8 mouse cellular contexts compared by ENCODE assay signal in genomic region chr2:156197129-156197911, GRCm38 (mm10). TPM values are rescaled to one million over a fixed set of nuclear protein-coding genes. Genes with fewer than 3 reads are reported as not detected.
DNase-seq lines count a peak whose midpoint lies in the region; ATAC-seq and TF ChIP-seq lines count a peak whose summit lies in the region.

No protein-coding gene starts in this region.

- peaks cover 10% of the 10 kb centered on the region for H3K4me1 ChIP-seq in lung, adult 2 months (ENCODE audit: control insufficient read depth, insufficient read depth, low read length)
- H3K4me1 ChIP-seq in embryonic facial prominence, embryonic 15.5 days = peaks cover 36% of the 10 kb centered on the region
- H3K4me1 ChIP-seq in limb, embryonic 10.5 days = peaks cover 40% of the 10 kb centered on the region
- H3K4me1 ChIP-seq in olfactory bulb, adult 2 months (ENCODE audit: control insufficient read depth, insufficient read depth, low read length) = peaks cover 3% of the 10 kb centered on the region

- TF ChIP-seq POLR2A in lung, adult 2 months (IDR thresholded peaks at IDR 0.05; ENCODE audit: borderline replicate concordance, extremely low read depth, low read depth, low read length) = no peak
- TF ChIP-seq POLR2A in olfactory bulb, adult 2 months (IDR thresholded peaks at IDR 0.05; ENCODE audit: insufficient read depth, low read depth, low read length) = no peak

- ATAC-seq in embryonic facial prominence, embryonic 15.5 days (ENCODE audit: insufficient number of reproducible peaks, low FRiP score, low TSS enrichment, low read depth) = no peak; the same call in 1 of the 2 replicates

- intact Hi-C loops in gastrocnemius, postnatal 36 days (cut with DNase I) = loop anchor here (5.0 kb wide), 1 partner anchor 80 kb away; no protein-coding TSS in a partner anchor

- no peak for DNase-seq in lung, adult 2 months
- DNase-seq in lung, postnatal 4 days = no peak
- no peak for DNase-seq in limb, embryonic 10.5 days (ENCODE audit: low spot score)
- no peak for DNase-seq in gastrocnemius, postnatal 36 days
- no peak for DNase-seq in ovary, postnatal 10 days (ENCODE audit: low spot score)
- DNase-seq in spleen, postnatal 36 days (ENCODE audit: low spot score in 2 of 2) = no peak

- peak overlapping the region; percentile 97 for H3K27ac ChIP-seq in embryonic facial prominence, embryonic 15.5 days (replicated peaks)
- peak overlapping the region; percentile 98 for H3K27ac ChIP-seq in limb, embryonic 10.5 days
- no peak overlapping the region; the same call in 1 of the 2 replicates for H3K27ac ChIP-seq in olfactory bulb, adult 2 months (ENCODE audit: insufficient read depth, low read depth, low read length)

- H3K4me3 ChIP-seq in lung, adult 2 months (replicated peaks; ENCODE audit: extremely low read depth, low read depth, low read length) = peak overlapping the region; percentile 97
- H3K4me3 ChIP-seq in embryonic facial prominence, embryonic 15.5 days (replicated peaks) = peak overlapping the region; percentile 83
- peak overlapping the region; percentile 84 for H3K4me3 ChIP-seq in limb, embryonic 10.5 days
- H3K4me3 ChIP-seq in olfactory bulb, adult 2 months (ENCODE audit: insufficient read depth, low read depth, low read length) = peak overlapping the region; percentile 97

- TF ChIP-seq CTCF in lung, adult 2 months (IDR thresholded peaks at IDR 0.05; ENCODE audit: insufficient read depth, low read length) = no peak
- no peak for TF ChIP-seq CTCF in olfactory bulb, adult 2 months (IDR thresholded peaks at IDR 0.05; ENCODE audit: insufficient read depth, low read depth, low read length)

- WGBS in lung, adult 2 months = 5% methylated on average over 17 of the region's 17 CpGs
- 4% methylated on average over 17 of the region's 17 CpGs for WGBS in embryonic facial prominence, embryonic 15.5 days
- WGBS in limb, embryonic 10.5 days = 6% methylated on average over 17 of the region's 17 CpGs
- 2% methylated on average over 17 of the region's 17 CpGs for WGBS in olfactory bulb, adult 2 months

- peak overlapping the region; percentile 57 for H3K4me2 ChIP-seq in embryonic facial prominence, embryonic 15.5 days (replicated peaks)

- no peaks in the 10 kb centered on the region for H3K27me3 ChIP-seq in embryonic facial prominence, embryonic 15.5 days
- no peaks in the 10 kb centered on the region for H3K27me3 ChIP-seq in limb, embryonic 10.5 days (ENCODE audit: low read depth, poor library complexity, severe bottlenecking)

- no peaks in the 10 kb centered on the region for H3K9me3 ChIP-seq in embryonic facial prominence, embryonic 15.5 days (replicated peaks)
- H3K9me3 ChIP-seq in limb, embryonic 10.5 days (replicated peaks) = no peaks in the 10 kb centered on the region

- peak overlapping the region; percentile 76 for H3K9ac ChIP-seq in embryonic facial prominence, embryonic 15.5 days

- H3K36me3 ChIP-seq in embryonic facial prominence, embryonic 15.5 days = 0 out of 2 replicates have a peak, but pooled peaks cover 5% of the 10 kb centered on the region
- H3K36me3 ChIP-seq in limb, embryonic 10.5 days = peaks cover 24% of the 10 kb centered on the region

RNA-seq across cellular contexts. Expression of gene Phf20, which starts 1.1 kb away (rescaled TPM):
- polyA plus RNA-seq in lung, adult 2 months (2012; rRNA removed) = 15.8 and 19.9 TPM in 2 replicates
- polyA plus RNA-seq in embryonic facial prominence, embryonic 15.5 days (2015; fragmentation: Nextera tagmentation; extraction: Ambion mirVana) = 72.1 and 85.8 TPM in 2 replicates
- 68.1 and 75.5 TPM in 2 replicates for polyA plus RNA-seq in limb, embryonic 10.5 days (2016; fragmentation: Nextera tagmentation; extraction: Ambion mirVana)
- 586 TPM in 1 of 2 replicates, not detected in the other for polyA plus RNA-seq in olfactory bulb, adult 2 months (2012; ENCODE audit: insufficient read depth, insufficient read length, low replicate concordance, missing spikeins)
- total RNA-seq in gastrocnemius, postnatal 36 days (2021) = 10 to 100 TPM; 22.4 to 22.8 TPM

RNA-seq across cellular contexts. Expression of gene Rbm39, which starts 17.3 kb away (rescaled TPM):
- polyA plus RNA-seq in lung, adult 2 months (2012; rRNA removed) = 65.2 and 81.0 TPM in 2 replicates
- 643 and 665 TPM in 2 replicates for polyA plus RNA-seq in embryonic facial prominence, embryonic 15.5 days (2015; fragmentation: Nextera tagmentation; extraction: Ambion mirVana)
- polyA plus RNA-seq in limb, embryonic 10.5 days (2016; fragmentation: Nextera tagmentation; extraction: Ambion mirVana) = 469 and 559 TPM in 2 replicates
- 643 TPM in 1 of 2 replicates, not detected in the other for polyA plus RNA-seq in olfactory bulb, adult 2 months (2012; ENCODE audit: insufficient read depth, insufficient read length, low replicate concordance, missing spikeins)
- 100 to 1,000 TPM in 1 of 2 experiments, 10 to 100 TPM in 1; 88.5 to 107 TPM for total RNA-seq in gastrocnemius, postnatal 36 days (2021)

RNA-seq across cellular contexts. Expression of gene Nfs1, which starts 53.3 kb away (rescaled TPM):
- polyA plus RNA-seq in lung, adult 2 months (2012; rRNA removed) = 40.6 and 42.8 TPM in 2 replicates
- polyA plus RNA-seq in embryonic facial prominence, embryonic 15.5 days (2015; fragmentation: Nextera tagmentation; extraction: Ambion mirVana) = 42.0 and 44.1 TPM in 2 replicates
- 38.2 and 43.2 TPM in 2 replicates for polyA plus RNA-seq in limb, embryonic 10.5 days (2016; fragmentation: Nextera tagmentation; extraction: Ambion mirVana)
- polyA plus RNA-seq in olfactory bulb, adult 2 months (2012; ENCODE audit: insufficient read depth, insufficient read length, low replicate concordance, missing spikeins) = not detected in 2 replicates
- 10 to 100 TPM; 70.8 to 77.4 TPM for total RNA-seq in gastrocnemius, postnatal 36 days (2021)

RNA-seq across cellular contexts. Expression of gene Romo1, which starts 53.5 kb away (rescaled TPM):
- polyA plus RNA-seq in lung, adult 2 months (2012; rRNA removed) = 203 and 218 TPM in 2 replicates
- polyA plus RNA-seq in embryonic facial prominence, embryonic 15.5 days (2015; fragmentation: Nextera tagmentation; extraction: Ambion mirVana) = 389 and 403 TPM in 2 replicates
- polyA plus RNA-seq in limb, embryonic 10.5 days (2016; fragmentation: Nextera tagmentation; extraction: Ambion mirVana) = 380 and 410 TPM in 2 replicates
- not detected in 2 replicates for polyA plus RNA-seq in olfactory bulb, adult 2 months (2012; ENCODE audit: insufficient read depth, insufficient read length, low replicate concordance, missing spikeins)
- total RNA-seq in gastrocnemius, postnatal 36 days (2021) = 100 to 1,000 TPM; 196 to 210 TPM

Comparison
In these comparisons a context has a peak if more than half of its experiments do, and no peak if none do; other contexts are left out.
1. RNA of gene Nfs1, which starts 53.3 kb away (polyA plus RNA-seq): 42.0 to 44.1 TPM in embryonic facial prominence, embryonic 15.5 days, 40.6 to 42.8 TPM in lung, adult 2 months and 38.2 to 43.2 TPM in limb, embryonic 10.5 days; not detected in olfactory bulb, adult 2 months; every median in the first group is over 10 times any median in the second.
2. Peak in every context shown above with its lines, with median percentiles within 50 percentile points of each other: H3K4me3 ChIP-seq.